Mouse (Mus musculus): Measurements from ENCODE around the gene Slc16a6.

DNA sequence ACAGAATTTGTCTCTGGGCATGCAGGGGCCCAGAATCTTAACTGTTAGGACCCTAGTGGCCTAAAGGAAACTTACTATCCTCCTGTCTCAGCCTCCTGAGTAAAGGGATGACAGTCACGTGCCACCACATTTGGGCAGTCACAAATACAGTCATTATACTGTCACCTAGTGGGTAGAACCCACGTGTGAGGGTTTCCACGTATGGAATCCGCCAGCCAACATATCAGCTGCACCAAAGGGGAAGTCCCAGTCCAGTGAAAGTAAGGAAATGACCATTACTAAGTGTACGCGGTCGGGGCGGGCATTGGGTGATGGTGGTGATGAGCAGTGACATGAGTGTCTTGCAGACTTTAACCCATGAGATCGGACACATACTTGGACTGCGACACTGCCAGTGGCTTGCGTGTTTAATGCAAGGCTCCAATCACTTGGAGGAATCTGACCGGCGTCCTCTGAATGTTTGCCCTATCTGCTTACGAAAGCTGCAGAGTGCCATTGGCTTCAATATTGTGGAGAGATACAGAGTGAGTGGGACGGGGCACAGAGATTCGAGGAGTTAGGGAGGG, 39.1 kb downstream of the Slc16a6 start:
- TF ChIP-seq CTCF (IDR thresholded peaks at IDR 0.05; ENCODE audit: insufficient read depth, low read length) (no peak), POLR2A (IDR thresholded peaks at IDR 0.05; ENCODE audit: borderline replicate concordance, extremely low read depth, low read depth, low read length) (no peak)
